Mouse (Mus musculus): ENCODE measurements at regions not wholly inside any gene's neighbourhood (a gene's known extent, or its start where the extent isn't known, plus 50 kb on each side); places are given as distances from the start of the nearest gene placed in this dataset.

DNA sequence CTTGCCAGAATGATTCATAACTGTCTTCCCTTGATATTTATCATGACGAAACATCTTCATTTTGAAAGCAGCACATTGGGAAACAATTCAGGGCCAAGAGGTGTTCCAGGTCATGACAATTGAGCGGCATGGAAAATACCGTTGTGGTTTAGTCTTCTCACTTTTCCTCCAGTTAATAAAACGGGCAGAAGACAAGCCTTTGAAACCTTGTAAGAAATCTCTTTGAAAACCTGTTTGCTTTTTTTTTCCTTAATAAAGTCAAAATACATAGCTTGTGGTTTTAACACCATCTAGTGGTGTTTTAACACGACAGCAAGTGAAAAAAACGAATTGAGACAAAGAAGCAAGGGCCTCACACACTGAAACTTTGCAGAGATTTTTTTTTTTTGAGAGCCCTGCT, 1389.0 kb upstream of the Acvr2a start:
- no peak for DNase-seq

DNA sequence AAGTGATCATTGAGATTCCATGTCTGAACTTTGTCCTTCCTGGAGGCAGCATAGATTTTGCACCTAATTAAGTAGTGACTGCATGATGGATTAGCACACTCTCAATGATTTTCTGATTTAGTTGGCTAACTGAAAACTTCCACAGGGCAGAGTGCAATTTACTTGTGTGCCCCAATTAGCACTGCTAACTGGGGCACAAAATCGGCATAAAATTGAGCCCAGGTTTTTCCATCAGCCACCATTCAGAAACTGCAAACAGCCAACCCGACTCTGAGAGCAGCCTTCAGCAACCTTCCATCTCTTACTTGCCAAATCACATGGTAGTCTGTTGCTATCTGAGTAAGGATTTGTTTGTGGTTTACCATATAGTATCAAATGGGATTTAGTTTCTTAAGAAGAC, 1384.1 kb upstream of the Acvr2a start:
- DNase-seq = no peak

DNA sequence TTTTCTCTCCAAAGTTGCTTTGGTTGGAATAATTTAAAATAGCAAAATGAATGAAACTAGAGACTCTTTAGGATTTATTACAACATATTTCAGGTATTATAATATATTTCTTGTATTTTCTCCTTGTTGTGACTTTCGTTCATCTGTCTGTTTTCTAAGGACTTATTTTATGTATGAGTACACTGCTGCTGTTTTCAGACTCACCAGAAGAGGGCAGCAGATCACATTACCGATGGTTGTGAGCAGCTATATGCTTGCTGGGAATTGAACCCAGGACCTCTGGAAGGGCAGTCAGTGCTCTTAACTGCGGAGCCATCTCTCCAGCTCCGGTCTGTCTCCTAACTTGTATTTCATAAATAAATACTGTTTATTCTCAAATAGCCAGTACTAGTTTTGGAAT, 1347.9 kb upstream of the Acvr2a start:
- DNase-seq = no peak

DNA sequence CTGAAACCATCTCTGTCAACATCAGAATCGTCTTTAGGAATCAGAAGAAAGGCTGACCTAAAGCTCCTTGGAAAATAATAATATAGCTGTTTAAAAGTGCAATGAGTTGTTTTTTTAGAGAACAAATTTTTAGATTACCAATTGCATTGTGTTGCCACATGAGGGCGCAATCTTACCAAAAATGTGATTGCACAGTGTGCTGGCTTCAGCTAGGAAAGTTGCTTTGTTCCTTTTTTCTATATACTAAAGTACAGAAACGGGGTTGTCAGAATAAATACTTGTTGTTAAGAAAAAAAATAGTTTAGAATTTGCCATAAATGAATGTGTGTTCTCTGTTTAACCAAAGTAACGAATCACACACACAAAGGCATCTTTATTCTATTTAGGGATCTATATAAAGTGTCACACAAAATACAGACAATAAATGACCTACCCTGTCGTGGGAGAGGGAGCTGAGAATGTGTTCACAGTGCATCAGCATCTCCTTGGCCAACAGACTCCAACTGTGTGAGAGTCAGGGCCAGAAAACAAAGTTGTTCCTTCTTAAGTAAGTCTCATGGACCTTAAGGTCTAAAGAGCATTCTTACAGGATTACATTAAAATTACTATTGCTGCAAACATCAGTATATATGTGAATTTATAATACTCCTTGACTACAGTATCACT, 1321.9 kb upstream of the Acvr2a start:
- peak; percentile 6 to 28 for DNase-seq
